Mouse (Mus musculus) Patski (cell line): ENCODE results near the gene Col23a1. TPM values are rescaled to one million over a fixed set of nuclear protein-coding genes. Genes with fewer than 3 reads are reported as not detected.
A peak's percentile ranks its signal among the peaks of the same experiment; 100 is the strongest.

Experiments used
- ATAC-seq: fragments of 100-300 bp; one replicate; pipeline ENCODE4 v1.8.0; 2021
- CTCF ChIA-PET: fragments of 350-600 bp; sonication (Branson Sonifier 250); formaldehyde crosslinking; loops from one replicate; lab custom pipeline; 2022; ENCODE audit warnings: inconsistent platforms; lab: Charles Lee
- POLR2A ChIA-PET: fragments of 350-600 bp; sonication (Branson Sonifier 250); formaldehyde crosslinking; loops from one replicate; lab custom pipeline; 2022; ENCODE audit warnings: antibody characterized with exemption, inconsistent platforms; lab: Charles Lee
- DNase-seq: peaks from one replicate; pipeline ENCODE4 v3.0.0-alpha.2; 2011; ENCODE audit warnings: low read depth, low spot score
- H3K27me3 ChIP-seq: fragments of 371-371 bp; one replicate; pipeline ENCODE4 v1.5.1; 2021
- CTCF ChIP-seq: fragments of 100-300 bp; IDR thresholded peaks from one replicate; pipeline ENCODE4 v1.5.1; 2021
- in situ Hi-C: fragments of 300-500 bp; cut with MboI; formaldehyde crosslinking; loops from 3 replicates; pipeline ENCODE4 v1.11.1; 2018; ENCODE audit warnings: low pct_unique_long_range_greater_than_20kb, mixed read lengths
- polyA plus RNA-seq: library from polyadenylated mRNA; unstranded; gene quantifications from one replicate; pipeline ENCODE4 v1.2.3, GENCODE M21; 2021

The Col23a1 gene
- polyA plus RNA-seq, 1 experiment from 2014 or later = 3.5 TPM

DNA sequence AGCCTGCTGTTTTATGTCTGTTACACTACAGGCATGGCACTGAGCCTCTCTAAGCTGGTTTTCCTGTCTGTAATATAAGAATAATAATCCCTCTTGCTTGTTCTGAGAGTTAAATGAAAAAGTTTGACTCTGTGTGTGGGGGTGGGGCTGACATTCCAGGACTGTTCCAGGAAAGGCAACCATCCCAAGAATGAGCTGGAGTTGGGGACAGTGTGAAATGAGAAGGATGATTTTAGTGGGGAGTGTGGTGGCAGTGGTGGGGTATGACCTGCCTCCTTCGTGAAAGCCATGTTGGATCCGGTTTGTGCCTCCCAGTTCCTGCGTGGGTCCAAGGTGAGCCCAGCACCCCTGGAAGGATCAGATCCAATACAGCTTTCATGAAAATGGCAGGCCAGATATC lies 136.4 kb downstream of the Col23a1 start:
- peaks cover 3% of the 10 kb centered on the region for H3K27me3 ChIP-seq
- CTCF ChIA-PET = no interaction called here
- in situ Hi-C loops = no loop called here
- TF ChIP-seq CTCF = no peak
- DNase-seq = no peak
- no peak for ATAC-seq
- POLR2A ChIA-PET = no interaction called here

DNA sequence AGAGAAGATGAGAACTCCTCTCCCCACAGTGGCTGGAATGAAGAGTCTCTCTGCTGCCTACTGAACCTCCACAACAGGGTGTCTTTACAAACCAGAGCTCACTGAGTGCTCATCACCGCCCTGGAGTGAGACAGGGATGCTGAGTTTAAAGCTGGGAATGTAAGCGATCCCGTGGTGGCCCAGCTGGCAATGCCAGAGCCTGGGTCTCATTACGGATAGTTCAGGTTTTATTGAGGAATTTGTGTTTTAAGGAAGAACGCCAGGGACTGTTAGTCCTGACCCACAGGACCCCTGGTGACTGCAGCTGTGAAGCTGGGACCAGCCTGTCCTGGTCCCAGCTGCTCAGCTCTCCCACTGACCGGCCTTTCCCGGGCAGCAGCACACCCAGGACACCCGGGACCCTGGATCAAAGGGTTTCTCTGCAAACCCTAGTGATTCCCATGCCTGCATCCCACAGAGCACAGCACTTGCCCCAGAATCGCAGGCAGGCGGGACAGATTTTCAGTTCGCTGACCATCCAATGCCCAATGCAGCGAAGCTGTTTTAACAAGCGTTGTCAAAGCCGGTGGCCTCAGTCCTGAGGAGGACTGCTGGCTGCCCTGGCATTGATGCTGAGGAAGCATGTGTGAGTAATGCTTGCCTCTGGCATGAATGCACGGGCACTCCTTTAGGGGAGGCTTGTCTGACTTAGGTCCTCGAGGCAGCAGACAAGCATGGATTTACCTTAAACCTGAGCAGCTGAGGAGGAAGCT lies 139.9 kb downstream of the Col23a1 start:
- ChIA-PET POLR2A (interaction anchor here (0.7 kb wide), 1 partner anchor 115 kb away, joined by 3 read pairs; no protein-coding TSS in a partner anchor), CTCF (no interaction called here)
- TF ChIP-seq CTCF = no peak
- in situ Hi-C loops = no loop called here
- DNase-seq (no peak), ATAC-seq (peak; percentile 22)
- H3K27me3 ChIP-seq = no peaks in the 10 kb centered on the region

DNA sequence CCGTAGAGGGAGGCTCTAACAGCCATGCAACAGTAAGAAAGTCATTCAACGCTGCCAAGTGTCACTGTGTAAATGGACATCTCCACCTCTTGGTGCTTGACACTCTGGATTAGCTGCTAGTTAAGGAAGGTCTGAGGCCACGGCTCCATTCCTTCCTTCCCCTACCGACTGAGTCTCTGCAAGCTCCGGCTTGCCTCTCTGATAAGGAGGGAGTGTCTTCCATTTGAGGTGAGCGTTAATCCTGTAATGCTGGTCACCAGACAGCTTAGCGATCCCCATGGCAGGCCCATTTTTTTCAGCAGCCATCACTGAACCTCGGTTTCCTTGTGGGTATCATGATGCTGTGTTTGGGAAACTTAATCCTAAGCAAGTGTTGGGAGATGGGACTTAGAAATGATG lies 140.5 kb downstream of the Col23a1 start:
- CTCF ChIA-PET = interaction anchor here (1.4 kb wide), 1 partner anchor 44 kb away, joined by 3 read pairs; no protein-coding TSS in a partner anchor
- no peak for DNase-seq
- peak; percentile 7 for ATAC-seq
- no peaks in the 10 kb centered on the region for H3K27me3 ChIP-seq
- in situ Hi-C loops = no loop called here
- POLR2A ChIA-PET = interaction anchor here (0.7 kb wide), 1 partner anchor 116 kb away, joined by 3 read pairs; no protein-coding TSS in a partner anchor
- TF ChIP-seq CTCF = no peak

DNA sequence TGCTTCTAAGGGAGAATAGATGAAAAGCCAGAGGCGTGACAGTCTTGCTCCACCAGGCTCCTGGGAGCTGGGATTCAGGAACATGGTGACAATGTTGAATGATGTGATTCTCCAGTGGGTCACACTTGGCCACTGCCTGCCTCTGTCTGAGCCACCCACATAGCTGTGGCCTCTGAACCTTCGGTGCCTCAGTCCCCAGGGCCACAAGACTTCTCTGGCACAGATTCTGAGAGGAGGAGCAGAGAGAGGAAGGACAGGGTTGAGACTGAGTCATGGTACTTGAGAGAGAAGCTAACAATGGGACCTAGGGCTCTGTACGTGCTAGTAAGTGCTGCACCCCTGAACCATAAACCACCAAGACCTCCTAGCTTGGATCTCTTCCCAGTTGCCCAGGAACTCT lies 141.6 kb downstream of the Col23a1 start:
- ChIA-PET POLR2A (no interaction called here), CTCF (interaction anchor here (1.4 to 1.5 kb wide), 2 partner anchors 12 to 45 kb away, joined by 3 read pairs; no protein-coding TSS in a partner anchor)
- TF ChIP-seq CTCF = no peak
- no peak for ATAC-seq
- in situ Hi-C loops = no loop called here
- DNase-seq = no peak
- no peaks in the 10 kb centered on the region for H3K27me3 ChIP-seq

DNA sequence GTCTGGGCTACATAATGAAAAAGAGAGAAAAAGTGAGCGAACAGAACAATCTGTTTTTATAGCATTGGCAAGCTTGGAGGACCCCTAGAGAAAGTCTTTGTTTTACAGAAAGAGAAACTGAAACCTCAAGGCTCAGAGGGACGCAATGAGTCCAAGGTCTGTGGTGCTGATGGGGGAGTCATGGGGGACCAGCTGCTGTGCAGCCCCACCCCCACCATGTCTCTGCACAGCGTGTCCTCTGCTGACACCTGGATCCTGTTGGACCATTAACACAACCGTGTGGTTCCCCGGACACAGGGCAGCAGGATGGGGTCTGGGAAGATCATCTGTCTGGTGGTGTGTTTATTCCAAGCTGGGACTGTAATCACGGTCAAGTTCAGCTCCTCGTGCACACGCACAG lies 142.2 kb downstream of the Col23a1 start:
- no peak for ATAC-seq

DNA sequence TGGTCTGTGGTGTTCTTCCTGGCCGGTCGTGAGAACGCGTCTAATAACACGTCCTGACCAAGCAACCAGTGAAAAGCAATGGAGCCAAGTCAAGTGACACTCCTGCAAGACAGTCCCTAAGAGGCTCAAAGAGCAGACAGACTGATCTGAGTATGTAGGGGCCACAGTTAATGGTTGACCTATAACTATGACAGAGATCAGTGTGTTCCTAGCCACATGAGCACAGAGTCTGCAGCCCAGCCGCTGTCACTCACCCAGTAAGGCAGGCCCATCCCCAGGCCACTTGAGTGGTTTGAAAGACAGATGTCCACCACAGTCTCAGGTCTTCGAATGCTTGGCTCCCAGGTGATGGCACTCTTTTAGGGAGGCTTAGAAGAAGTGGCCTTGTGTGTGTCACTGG lies 152.3 kb downstream of the Col23a1 start:
- ChIA-PET CTCF (interaction anchor here (1.3 kb wide), 1 partner anchor 9 kb away, joined by 3 read pairs; no protein-coding TSS in a partner anchor), POLR2A (interaction anchor here (0.6 kb wide), 1 partner anchor 1106 kb away, joined by 3 read pairs; no protein-coding TSS in a partner anchor)
- H3K27me3 ChIP-seq = no peaks in the 10 kb centered on the region
- in situ Hi-C loops = no loop called here
- TF ChIP-seq CTCF = no peak
- ATAC-seq (no peak), DNase-seq (no peak)

More for the DNA sequence above, 142.2 kb downstream of the Col23a1 start:
- no peak for TF ChIP-seq CTCF
- ChIA-PET CTCF (interaction anchor here (1.5 kb wide), 1 partner anchor 12 kb away, joined by 3 read pairs; no protein-coding TSS in a partner anchor), POLR2A (no interaction called here)
- in situ Hi-C loops = no loop called here
- no peak for DNase-seq
- no peaks in the 10 kb centered on the region for H3K27me3 ChIP-seq

DNA sequence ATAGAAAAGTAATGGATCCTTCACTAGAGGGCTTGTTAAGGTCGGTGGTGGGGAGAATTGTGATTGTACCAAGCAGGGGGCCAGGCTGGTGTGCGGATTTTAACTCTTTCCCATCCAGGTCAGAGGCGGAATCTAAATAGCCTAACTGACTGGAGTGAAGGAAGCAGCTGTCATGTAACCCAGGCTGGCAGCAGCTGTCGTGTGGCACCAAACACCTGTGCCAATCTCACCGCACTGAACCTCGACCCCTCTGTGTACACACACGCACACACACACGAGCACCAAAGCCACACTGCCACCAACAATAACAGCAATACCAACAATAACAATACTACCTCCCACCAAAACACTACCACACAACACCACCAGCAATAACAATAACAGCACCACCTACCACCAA lies 152.9 kb downstream of the Col23a1 start:
- no peak for ATAC-seq
- DNase-seq = no peak
- CTCF ChIA-PET = interaction anchor here (1.3 kb wide), 1 partner anchor 9 kb away, joined by 3 read pairs; no protein-coding TSS in a partner anchor
- in situ Hi-C loops = no loop called here
- POLR2A ChIA-PET = interaction anchor here (0.6 kb wide), 1 partner anchor 1106 kb away, joined by 3 read pairs; no protein-coding TSS in a partner anchor
- TF ChIP-seq CTCF = no peak
- no peaks in the 10 kb centered on the region for H3K27me3 ChIP-seq

DNA sequence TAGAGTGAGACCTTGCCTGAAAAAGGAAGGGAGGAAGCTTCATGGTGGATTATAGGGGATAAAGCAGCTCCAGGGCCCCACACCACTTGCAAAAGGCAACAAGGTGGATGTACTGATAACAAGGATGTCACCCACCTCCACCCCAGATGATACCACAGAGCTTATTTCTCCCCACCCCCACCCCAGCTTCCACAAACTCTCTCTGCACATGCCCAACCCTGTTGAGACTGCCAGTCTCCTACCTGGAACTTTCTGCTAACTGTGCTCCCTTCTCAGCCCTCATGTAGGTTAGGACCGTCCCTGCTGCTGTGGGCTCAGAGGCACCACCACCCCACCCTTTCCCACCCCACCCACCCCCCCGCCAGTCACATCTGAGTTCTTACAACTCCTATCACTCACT lies 154.1 kb downstream of the Col23a1 start:
- no peaks in the 10 kb centered on the region for H3K27me3 ChIP-seq
- POLR2A ChIA-PET = interaction anchor here (1.3 kb wide), 1 partner anchor 16 kb away, joined by 3 read pairs; no protein-coding TSS in a partner anchor
- no peak for TF ChIP-seq CTCF
- CTCF ChIA-PET = interaction anchor here (1.3 kb wide), 1 partner anchor 12 kb away, joined by 3 read pairs; no protein-coding TSS in a partner anchor
- DNase-seq (no peak), ATAC-seq (no peak)
- in situ Hi-C loops = no loop called here

DNA sequence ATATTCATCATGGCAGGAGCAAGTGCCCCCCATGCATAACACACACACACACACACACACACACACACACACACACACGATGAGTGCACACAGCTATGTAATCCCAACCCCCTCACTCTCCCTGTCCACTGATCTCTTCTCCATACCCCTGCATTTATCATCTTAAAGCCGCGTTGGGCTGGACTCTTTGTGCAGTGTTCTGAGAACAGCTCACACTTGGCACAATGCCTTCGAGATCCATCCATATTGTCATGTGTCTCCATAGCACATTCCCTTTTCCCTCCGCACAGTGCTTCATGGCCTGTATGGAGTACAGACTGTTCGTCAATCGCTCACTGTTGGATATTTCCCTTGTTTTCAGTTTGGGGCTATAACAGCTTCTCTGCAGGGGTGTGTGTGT lies 154.9 kb downstream of the Col23a1 start:
- ChIA-PET CTCF (no interaction called here), POLR2A (no interaction called here)
- DNase-seq = no peak
- H3K27me3 ChIP-seq = no peaks in the 10 kb centered on the region
- no peak for ATAC-seq
- in situ Hi-C loops = loop anchor here (5.0 kb wide), 1 partner anchor 83 kb away; no protein-coding TSS in a partner anchor
- TF ChIP-seq CTCF = no peak

DNA sequence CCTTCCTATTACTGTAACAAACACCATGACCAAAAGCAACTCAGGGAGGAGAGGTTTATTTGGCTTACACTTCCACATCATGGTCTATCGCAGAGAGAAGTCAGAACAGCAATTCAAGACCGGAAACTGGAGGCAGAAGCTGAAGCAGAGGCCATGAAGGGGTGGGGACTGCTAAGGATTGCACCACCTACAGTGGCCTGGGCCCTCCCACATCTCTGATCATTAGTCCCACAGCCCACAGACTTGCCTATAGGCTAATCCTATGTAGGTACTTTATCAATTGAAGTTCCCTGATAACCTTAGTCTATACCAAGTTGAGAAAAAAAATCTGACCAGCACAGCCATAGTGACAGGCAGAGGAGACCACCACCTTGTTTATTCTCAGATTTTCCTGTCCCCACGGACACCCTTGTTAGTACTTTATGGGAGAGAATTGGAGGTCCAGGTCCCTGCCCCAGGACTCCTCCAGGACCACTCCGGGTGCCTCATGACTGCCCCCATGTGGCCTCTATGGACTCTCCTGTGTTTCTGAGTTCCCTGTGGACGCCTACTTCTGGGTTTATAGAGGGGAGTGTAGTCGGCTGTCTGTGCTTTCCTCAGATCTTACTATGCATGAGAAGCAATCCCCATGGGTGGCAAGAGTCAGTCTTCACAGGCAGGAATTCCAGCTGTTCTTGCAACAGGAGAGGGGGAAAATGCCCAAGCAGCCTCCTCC lies 157.1 kb downstream of the Col23a1 start:
- in situ Hi-C loops = loop anchor here (5.0 kb wide), 1 partner anchor 80 kb away; no protein-coding TSS in a partner anchor
- CTCF ChIA-PET = interaction anchor here (2.1 kb wide), 1 partner anchor 12 kb away, joined by 7 read pairs; no protein-coding TSS in a partner anchor
- ATAC-seq (no peak), DNase-seq (no peak)
- TF ChIP-seq CTCF = peak; percentile 73
- H3K27me3 ChIP-seq = no peaks in the 10 kb centered on the region
- POLR2A ChIA-PET = no interaction called here
